Mouse (Mus musculus) gastrocnemius, postnatal 36 days (tissue): ENCODE measurements around the gene Sall4. TPM values are rescaled to one million over a fixed set of nuclear protein-coding genes. Genes with fewer than 3 reads are reported as not detected.

Experiments used
- DNase-seq, 2 experiments: peaks; one replicate each; pipeline ENCODE4 v3.0.0; 2022
- intact Hi-C: fragments of 180-260 bp; cut with DNase I; formaldehyde crosslinking; loops from one replicate; pipeline ENCODE4 v1.15.1; 2025
- total RNA-seq, 2 experiments: library from RNA; stranded (reverse); gene quantifications; 2 replicates each; pipeline ENCODE4 v1.2.3; 2021

Gene Sall4
- total RNA-seq, 2 experiments from 2014 or later = 1.7 to 2.1 TPM

- no peak for DNase-seq
- intact Hi-C loops = no loop called here
These were observed 60.0 kb downstream of the Sall4 start for GRCm38 (mm10) chr2:168707766-168708165.

GRCm38 (mm10) chr2:168702266-168702665, 65.5 kb downstream of the Sall4 start:
- intact Hi-C loops = no loop called here
- peak in 1 of 2 experiments; percentile 18 for DNase-seq

Other genes starting within 250 kb of the Sall4 start
- gene Nfatc2, start 166.3 kb downstream of the Sall4 start, total RNA-seq = 10 to 100 TPM in 1 of 2 experiments, 1 to 10 TPM in 1; 5.3 to 10.4 TPM
- 10 to 100 TPM; 12.7 to 14.7 TPM for gene Atp9a, start 25.5 kb downstream of the Sall4 start, total RNA-seq
- gene Zfp64, start 187.6 kb upstream of the Sall4 start, total RNA-seq = 1 to 10 TPM; 6.7 to 8.0 TPM